Mouse (Mus musculus) kidney, postnatal 10 days (tissue): ENCODE measurements around the gene Fhod1.
A peak's percentile ranks its signal among the peaks of the same experiment; 100 is the strongest.
"Not testable (repeated sequence)": the region's sequence is repeated elsewhere in the genome, so short reads cannot be mapped to it uniquely, and the experiment has no call there.

ENCODE experiments used
- DNase-seq: peaks from one replicate; pipeline ENCODE4 v3.0.0; 2021; ENCODE audit warnings: mixed read lengths

Gene Fhod1

GRCm38 (mm10) chr8:105294776-105295175, 53.0 kb downstream of the Fhod1 start:
- DNase-seq = no peak

GRCm38 (mm10) chr8:105293405-105293804, 54.3 kb downstream of the Fhod1 start:
- no peak for DNase-seq

- DNase-seq = no peak
These were observed 55.3 kb downstream of the Fhod1 start for GRCm38 (mm10) chr8:105292471-105292870.

- DNase-seq = not testable (repeated sequence)
These were observed 56.0 kb downstream of the Fhod1 start for GRCm38 (mm10) chr8:105291802-105292201.

GRCm38 (mm10) chr8:105291364-105291763, 56.4 kb downstream of the Fhod1 start:
- DNase-seq = not testable (repeated sequence)

- DNase-seq = peak; percentile 98
These were observed 57.0 kb downstream of the Fhod1 start for GRCm38 (mm10) chr8:105290554-105291314.

- peak; percentile 64 for DNase-seq
These were observed 57.8 kb downstream of the Fhod1 start, which contains the start of gene 4931428F04Rik for GRCm38 (mm10) chr8:105289805-105290460. Gene 4931428F04Rik, minus strand, starts transcription at chr8:105289864.

GRCm38 (mm10) chr8:105288958-105289732, 58.6 kb downstream of the Fhod1 start:
- peak; percentile 96 for DNase-seq

GRCm38 (mm10) chr8:105288231-105288630, 59.5 kb downstream of the Fhod1 start:
- DNase-seq = no peak

GRCm38 (mm10) chr8:105286907-105287306, 60.8 kb downstream of the Fhod1 start:
- DNase-seq = no peak

- DNase-seq = no peak
These were observed 62.2 kb downstream of the Fhod1 start for GRCm38 (mm10) chr8:105285514-105285913.

GRCm38 (mm10) chr8:105283074-105283473, 64.7 kb downstream of the Fhod1 start:
- peak; percentile 71 for DNase-seq

GRCm38 (mm10) chr8:105282239-105282638, 65.5 kb downstream of the Fhod1 start:
- DNase-seq = no peak

- DNase-seq = no peak
These were observed 65.9 kb downstream of the Fhod1 start for GRCm38 (mm10) chr8:105281821-105282220.

- no peak for DNase-seq
These were observed 67.2 kb downstream of the Fhod1 start for GRCm38 (mm10) chr8:105280567-105280966.
